Mouse (Mus musculus) stomach, embryonic 16.5 days (tissue): Measurements from ENCODE around the gene Iqce. TPM values are rescaled to one million over a fixed set of nuclear protein-coding genes. Genes with fewer than 3 reads are reported as not detected.

Source experiments
- ATAC-seq: fragments of 200-750 bp; cut with Nextera tagmentation; 2 replicates; pipeline ENCODE4 v1.8.0; 2017; ENCODE audit warnings: moderate number of reproducible peaks, moderate TSS enrichment; ENCODE audit not compliant: insufficient read depth, low FRiP score
- H3K27ac ChIP-seq: fragments of 300-500 bp; sonication (generic); 2 replicates; pipeline ENCODE4 v1.5.1; 2014; ENCODE audit warnings: low read length
- H3K27me3 ChIP-seq: fragments of 300-500 bp; sonication (generic); 2 replicates; pipeline ENCODE4 v1.6.1; 2014; ENCODE audit warnings: low read length, control low read depth, mixed read lengths; ENCODE audit not compliant: control insufficient read depth, insufficient read depth
- H3K36me3 ChIP-seq: fragments of 300-500 bp; sonication (generic); 2 replicates; pipeline ENCODE4 v1.6.1; 2014; ENCODE audit warnings: low read length; ENCODE audit not compliant: control insufficient read depth, insufficient read depth
- H3K4me1 ChIP-seq: fragments of 300-500 bp; sonication (generic); 2 replicates; pipeline ENCODE4 v1.6.1; 2014; ENCODE audit warnings: low read length, control low read depth, mixed read lengths; ENCODE audit not compliant: control insufficient read depth, insufficient read depth
- H3K4me2 ChIP-seq: fragments of 300-500 bp; sonication (generic); 2 replicates; pipeline ENCODE4 v1.6.1; 2014; ENCODE audit warnings: low read depth, low read length, mixed read lengths
- H3K4me3 ChIP-seq: fragments of 300-500 bp; sonication (generic); replicated peaks from 2 replicates; pipeline ENCODE4 v1.5.1; 2014; ENCODE audit warnings: mild to moderate bottlenecking, low read length
- H3K9ac ChIP-seq: fragments of 300-500 bp; sonication (generic); 2 replicates; pipeline ENCODE4 v1.6.1; 2014; ENCODE audit warnings: low read length
- H3K9me3 ChIP-seq: fragments of 300-500 bp; sonication (generic); replicated peaks from 2 replicates; pipeline ENCODE4 v1.6.1; 2016; ENCODE audit warnings: low read length, control low read depth; ENCODE audit not compliant: control insufficient read depth
- WGBS: fragments of 180-500 bp; shearing (Covaris S2); extraction: QIAGEN DNeasy Blood & Tissue Kit; methylation state at CpG from one replicate; pipeline ENCODE4 v1.1.7; 2014; 5-methylcytosine and 5-hydroxymethylcytosine counted together
- polyA plus RNA-seq: library from polyadenylated mRNA; unstranded; fragments of >200 nt; fragmentation: Nextera tagmentation; extraction: Ambion mirVana; gene quantifications from 2 replicates; pipeline ENCODE4 v1.2.1, GENCODE M21; 2015

Iqce gene
- polyA plus RNA-seq, 1 experiment from 2014 or later = 21.1 TPM

- 89% methylated on average over 7 of the region's 7 CpGs for WGBS
- no peak for ATAC-seq
- no peak overlapping the region for H3K4me3 ChIP-seq
- H3K4me1 ChIP-seq = no peaks in the 10 kb centered on the region
- no peaks in the 10 kb centered on the region for H3K27me3 ChIP-seq
- no peaks in the 10 kb centered on the region for H3K9me3 ChIP-seq
- H3K27ac ChIP-seq = no peak overlapping the region
- H3K36me3 ChIP-seq = peaks cover 32% of the 10 kb centered on the region
- H3K4me2 ChIP-seq = no peak overlapping the region
- no peak overlapping the region for H3K9ac ChIP-seq
These were observed 68.7 kb downstream of the Iqce start for GRCm38 (mm10) chr5:140633432-140633831.

- WGBS = 88% methylated on average over 9 of the region's 9 CpGs
- Histone ChIP-seq H3K9ac (no peak overlapping the region), H3K27ac (no peak overlapping the region), H3K4me1 (no peaks in the 10 kb centered on the region), H3K4me2 (no peak overlapping the region), H3K36me3 (peaks cover 26% of the 10 kb centered on the region), H3K27me3 (no peaks in the 10 kb centered on the region), H3K4me3 (no peak overlapping the region), H3K9me3 (no peaks in the 10 kb centered on the region)
- no peak for ATAC-seq
These were observed 73.2 kb downstream of the Iqce start for GRCm38 (mm10) chr5:140628995-140629394.

- H3K4me3 ChIP-seq = no peak overlapping the region
- no peak overlapping the region for H3K27ac ChIP-seq
- 94% methylated on average over 5 of the region's 5 CpGs for WGBS
- no peak overlapping the region for H3K9ac ChIP-seq
- no peak for ATAC-seq
- H3K27me3 ChIP-seq = no peaks in the 10 kb centered on the region
- peaks cover 29% of the 10 kb centered on the region for H3K36me3 ChIP-seq
- H3K9me3 ChIP-seq = no peaks in the 10 kb centered on the region
- H3K4me2 ChIP-seq = no peak overlapping the region
- no peaks in the 10 kb centered on the region for H3K4me1 ChIP-seq
These were observed 74.6 kb downstream of the Iqce start for GRCm38 (mm10) chr5:140627580-140627979.

GRCm38 (mm10) chr5:140624961-140625360 lies 77.2 kb downstream of the Iqce start:
- peak; percentile 14; the same call in 1 of the 2 replicates for ATAC-seq
- Histone ChIP-seq H3K9ac (no peak overlapping the region), H3K9me3 (no peaks in the 10 kb centered on the region), H3K4me1 (no peaks in the 10 kb centered on the region), H3K4me2 (no peak overlapping the region), H3K36me3 (peaks cover 20% of the 10 kb centered on the region), H3K27ac (no peak overlapping the region), H3K27me3 (no peaks in the 10 kb centered on the region), H3K4me3 (no peak overlapping the region)
- WGBS = 94% methylated on average over 13 of the region's 13 CpGs

GRCm38 (mm10) chr5:140624238-140624637 lies 77.9 kb downstream of the Iqce start:
- no peaks in the 10 kb centered on the region for H3K4me1 ChIP-seq

GRCm38 (mm10) chr5:140623791-140624190 lies 78.4 kb downstream of the Iqce start:
- no peak for ATAC-seq
- Histone ChIP-seq H3K4me1 (no peaks in the 10 kb centered on the region), H3K27ac (no peak overlapping the region), H3K4me3 (no peak overlapping the region), H3K4me2 (no peak overlapping the region), H3K36me3 (peaks cover 15% of the 10 kb centered on the region), H3K9ac (no peak overlapping the region), H3K9me3 (no peaks in the 10 kb centered on the region), H3K27me3 (no peaks in the 10 kb centered on the region)
- WGBS = 71% methylated on average over 4 of the region's 4 CpGs

More at GRCm38 (mm10) chr5:140624238-140624637, 77.9 kb downstream of the Iqce start:
- Histone ChIP-seq H3K27me3 (no peaks in the 10 kb centered on the region), H3K4me2 (no peak overlapping the region), H3K9ac (no peak overlapping the region), H3K9me3 (no peaks in the 10 kb centered on the region), H3K36me3 (peaks cover 19% of the 10 kb centered on the region), H3K27ac (no peak overlapping the region), H3K4me3 (no peak overlapping the region)
- ATAC-seq = no peak
- 88% methylated on average over 5 of the region's 5 CpGs for WGBS

GRCm38 (mm10) chr5:140622978-140623670 lies 79.1 kb downstream of the Iqce start:
- 90% methylated on average over 23 of the region's 23 CpGs for WGBS
- Histone ChIP-seq H3K9ac (no peak overlapping the region), H3K36me3 (peaks cover 8% of the 10 kb centered on the region; the same call in 1 of the 2 replicates)

GRCm38 (mm10) chr5:140621517-140621916 lies 80.7 kb downstream of the Iqce start:
- H3K27ac ChIP-seq = no peak overlapping the region

More at GRCm38 (mm10) chr5:140622978-140623670, 79.1 kb downstream of the Iqce start:
- no peak for ATAC-seq
- no peaks in the 10 kb centered on the region for H3K4me1 ChIP-seq
- no peaks in the 10 kb centered on the region for H3K27me3 ChIP-seq
- H3K27ac ChIP-seq = no peak overlapping the region
- H3K4me2 ChIP-seq = no peak overlapping the region
- no peaks in the 10 kb centered on the region for H3K9me3 ChIP-seq
- no peak overlapping the region for H3K4me3 ChIP-seq

GRCm38 (mm10) chr5:140621092-140621491 lies 81.1 kb downstream of the Iqce start:
- Histone ChIP-seq H3K27me3 (no peaks in the 10 kb centered on the region), H3K4me3 (no peak overlapping the region), H3K4me2 (no peak overlapping the region), H3K36me3 (peaks cover 3% of the 10 kb centered on the region; the same call in 1 of the 2 replicates), H3K9ac (no peak overlapping the region), H3K27ac (no peak overlapping the region), H3K9me3 (no peaks in the 10 kb centered on the region), H3K4me1 (no peaks in the 10 kb centered on the region)
- ATAC-seq = no peak
- 70% methylated on average over 9 of the region's 9 CpGs for WGBS

More at GRCm38 (mm10) chr5:140621517-140621916, 80.7 kb downstream of the Iqce start:
- Histone ChIP-seq H3K27me3 (no peaks in the 10 kb centered on the region), H3K4me3 (no peak overlapping the region), H3K4me2 (no peak overlapping the region), H3K9ac (no peak overlapping the region), H3K4me1 (no peaks in the 10 kb centered on the region), H3K36me3 (peaks cover 3% of the 10 kb centered on the region; the same call in 1 of the 2 replicates), H3K9me3 (no peaks in the 10 kb centered on the region)
- WGBS = 59% methylated on average over 10 of the region's 10 CpGs
- no peak for ATAC-seq
